Mouse (Mus musculus): ENCODE measurements around the gene Adgrv1.

The Adgrv1 gene

DNA sequence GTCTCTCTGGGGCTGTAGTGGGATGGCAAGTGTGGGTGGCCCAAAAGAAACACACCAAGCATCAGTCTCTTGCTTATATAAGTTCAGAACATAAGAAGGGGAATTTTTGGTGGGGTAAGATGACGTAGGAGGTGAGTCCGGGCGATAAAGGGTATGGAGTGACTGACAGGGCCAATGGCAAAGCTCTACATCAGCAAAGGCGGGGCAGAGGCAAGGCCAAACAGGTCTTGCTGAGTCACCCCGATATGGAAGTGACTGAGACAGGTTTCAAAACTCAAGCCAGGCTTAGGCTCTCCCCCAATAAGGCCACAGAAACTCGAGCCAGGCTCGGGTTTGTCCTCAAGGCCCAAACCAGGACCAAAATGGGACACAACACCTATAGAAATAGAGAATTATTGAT is 394.1 kb downstream of the Adgrv1 start:
- in situ Hi-C loops (cut with MboI) = no loop called here

DNA sequence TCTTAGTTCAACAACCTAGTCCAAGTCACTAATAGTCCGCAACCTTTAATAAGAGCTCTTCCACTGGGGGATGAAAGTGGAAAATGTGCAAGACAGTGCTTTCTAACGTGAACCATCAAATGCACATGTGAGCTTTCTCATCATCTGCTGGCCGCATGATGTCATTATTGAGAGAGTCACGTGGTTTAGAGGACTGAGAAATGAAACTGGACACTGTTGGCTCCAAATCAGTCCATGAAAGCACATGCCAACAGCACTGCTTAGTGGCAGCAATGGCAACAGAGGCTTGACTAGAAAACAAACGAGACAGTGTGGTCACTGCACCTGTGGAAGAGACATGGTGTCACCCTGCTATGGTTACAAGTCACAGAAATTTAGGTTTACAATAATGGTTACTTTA is 395.0 kb downstream of the Adgrv1 start:
- in situ Hi-C loops (cut with MboI) = no loop called here

DNA sequence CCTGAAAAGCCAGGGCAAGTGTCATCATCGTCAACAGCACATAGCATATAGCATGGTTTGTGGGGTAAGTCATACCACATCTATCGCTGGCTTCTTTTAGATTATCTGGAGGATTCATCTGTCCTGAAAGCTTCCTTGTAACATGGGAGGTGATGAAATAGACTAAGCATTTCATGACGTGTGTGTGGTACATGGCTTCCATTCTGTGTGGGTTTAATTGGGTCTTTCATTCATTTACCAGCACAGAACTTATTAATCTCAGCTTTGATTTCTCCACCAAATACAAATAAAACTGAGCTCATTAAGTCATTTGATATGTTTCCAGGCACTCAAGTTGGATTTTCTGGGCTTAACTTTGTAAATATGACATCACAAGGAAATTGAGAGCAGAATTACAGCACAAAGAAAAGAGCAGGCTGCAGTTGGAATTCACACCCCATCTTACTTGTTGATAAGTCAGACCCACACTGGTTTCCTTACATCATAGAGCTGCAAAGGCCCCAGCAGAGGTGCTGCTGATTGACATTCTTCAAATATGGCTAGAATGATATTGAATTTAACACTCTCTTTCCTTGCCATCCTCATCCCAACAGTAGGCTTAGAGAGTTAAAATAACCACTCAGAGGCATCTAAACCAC is 396.1 kb downstream of the Adgrv1 start:
- in situ Hi-C loops (cut with MboI) = no loop called here

DNA sequence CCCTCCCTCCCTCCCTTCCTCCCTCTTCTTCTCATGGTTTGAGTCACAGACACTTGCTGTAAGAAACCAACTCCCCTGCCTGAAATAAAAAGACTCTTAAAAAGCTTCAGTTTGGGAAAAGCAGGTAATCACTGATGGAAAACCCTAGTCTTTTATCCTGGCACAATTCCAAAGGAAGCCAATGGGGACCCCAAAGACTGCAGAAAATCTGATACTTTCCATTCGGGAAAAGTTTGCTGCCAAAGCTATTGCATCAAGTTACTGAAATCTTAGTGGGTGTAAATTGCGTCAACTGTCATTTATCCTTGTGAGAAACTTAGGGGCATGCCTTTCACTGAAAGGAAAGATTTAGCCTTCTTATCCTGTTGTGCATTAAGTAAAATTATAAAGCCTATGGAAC is 398.9 kb downstream of the Adgrv1 start:
- in situ Hi-C loops (cut with MboI) = no loop called here

DNA sequence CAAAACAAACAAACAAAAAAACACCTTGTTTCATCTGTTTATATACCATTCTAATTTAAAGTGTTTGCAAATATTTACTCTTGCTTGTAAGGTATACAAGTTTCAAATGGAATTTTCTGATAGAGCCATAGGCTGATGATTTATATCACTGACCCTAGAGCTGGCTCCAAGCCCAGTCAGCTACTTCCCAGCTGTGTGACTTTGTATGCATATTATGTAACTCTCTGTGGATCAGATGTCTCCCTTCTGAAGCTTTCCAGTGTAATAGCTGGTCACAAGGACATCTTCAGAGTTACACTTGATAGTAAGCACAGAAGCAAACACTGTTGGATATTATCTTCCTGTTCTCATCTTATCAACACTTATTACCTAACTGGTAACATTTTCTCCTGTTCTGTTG is 400.1 kb downstream of the Adgrv1 start:
- in situ Hi-C loops (cut with MboI) = no loop called here

DNA sequence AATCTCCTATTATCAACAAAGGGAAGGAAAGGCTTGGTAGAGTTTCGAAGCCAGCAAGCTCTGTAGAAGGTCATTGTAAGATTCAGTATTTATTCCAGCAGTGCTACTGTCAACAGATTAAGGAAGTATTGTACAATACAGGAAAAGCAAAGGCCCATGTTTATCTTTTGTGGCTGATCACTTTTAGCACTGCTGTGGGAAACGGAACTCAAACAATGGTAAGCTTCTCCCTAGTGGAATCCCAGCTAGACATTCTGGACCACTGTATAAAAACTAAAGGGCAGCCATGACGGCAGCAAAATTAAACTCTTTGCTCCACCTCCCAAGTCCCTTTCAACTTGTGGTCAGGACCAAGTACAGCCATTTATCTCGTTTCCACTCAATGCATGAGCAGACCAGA is 402.8 kb downstream of the Adgrv1 start:
- in situ Hi-C loops (cut with MboI) = no loop called here

DNA sequence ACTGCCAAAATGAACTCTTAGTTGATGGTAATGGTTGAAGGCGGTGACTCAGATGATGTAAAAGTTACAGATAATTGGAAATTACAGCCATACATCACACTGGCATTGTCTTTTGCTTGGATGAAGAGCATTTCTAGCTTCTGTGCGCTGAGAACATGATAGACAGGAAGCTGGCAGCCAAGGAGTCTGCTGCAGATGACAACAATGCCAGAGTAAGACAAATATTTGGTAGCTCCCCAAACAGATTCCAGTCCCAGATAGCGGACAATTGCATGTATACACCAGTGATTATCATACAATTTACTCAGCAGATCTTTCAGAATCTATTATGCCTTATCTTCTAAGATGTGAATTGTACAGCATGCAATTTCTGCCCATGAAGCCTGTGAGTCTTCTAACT is 409.2 kb downstream of the Adgrv1 start:
- in situ Hi-C loops (cut with MboI) = no loop called here

DNA sequence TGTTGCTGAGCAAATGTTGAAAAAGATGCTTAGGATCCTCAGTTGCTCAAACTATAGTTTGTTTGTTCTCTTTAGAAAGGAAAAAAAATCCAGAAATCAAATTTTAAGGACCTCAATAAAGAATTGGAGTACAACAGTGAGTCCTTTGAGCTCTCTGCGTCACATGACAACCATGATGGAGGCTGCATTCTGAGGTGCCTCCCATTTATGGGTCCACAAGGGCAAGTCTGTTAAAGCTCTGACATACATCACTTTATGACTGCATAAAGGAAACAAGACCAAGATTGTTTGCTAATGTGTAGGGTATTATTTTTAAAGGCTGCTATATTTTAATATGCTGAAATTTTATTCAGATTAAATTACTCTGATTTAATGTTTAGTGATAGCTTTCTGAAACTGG is 410.6 kb downstream of the Adgrv1 start:
- in situ Hi-C loops (cut with MboI) = no loop called here

DNA sequence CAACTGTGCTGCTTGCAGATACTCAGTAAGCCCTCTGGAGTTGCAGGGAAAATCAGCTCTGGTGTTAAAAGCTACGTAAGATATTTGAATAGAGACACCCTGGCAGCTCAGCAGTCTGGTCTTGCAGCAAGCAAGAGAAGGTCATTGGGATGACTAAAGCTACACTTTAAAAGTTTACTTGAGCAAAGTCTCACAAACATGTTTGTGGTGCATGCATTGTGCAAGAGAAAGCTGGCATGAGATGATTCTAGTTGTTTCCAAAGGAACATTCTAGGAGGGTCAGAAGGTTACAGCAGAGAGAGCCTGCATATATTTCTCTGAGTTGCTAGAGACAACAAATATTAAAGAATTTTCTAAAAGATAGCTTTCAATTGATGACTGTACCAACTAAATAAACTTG is 421.5 kb downstream of the Adgrv1 start:
- in situ Hi-C loops (cut with MboI) = no loop called here

DNA sequence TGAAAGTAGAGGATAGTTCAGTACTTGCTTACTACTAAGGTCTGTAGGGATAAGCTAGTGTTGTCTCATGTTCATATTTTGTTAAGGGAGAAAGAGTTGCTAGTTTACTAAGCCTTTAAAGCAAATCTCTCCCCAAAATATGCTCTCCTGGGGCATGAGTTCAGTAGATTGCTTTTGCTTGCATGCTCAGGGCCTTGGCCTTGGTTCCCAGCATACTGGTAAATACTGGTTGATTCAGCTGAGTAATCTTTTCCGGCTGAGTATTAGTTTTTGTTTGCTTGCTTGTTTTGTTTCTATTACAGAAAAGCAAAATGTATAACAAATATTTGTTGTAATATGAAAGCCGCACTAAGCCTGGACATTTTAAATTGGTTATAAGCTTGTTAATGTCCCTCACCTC is 422.4 kb downstream of the Adgrv1 start:
- in situ Hi-C loops (cut with MboI) = no loop called here

DNA sequence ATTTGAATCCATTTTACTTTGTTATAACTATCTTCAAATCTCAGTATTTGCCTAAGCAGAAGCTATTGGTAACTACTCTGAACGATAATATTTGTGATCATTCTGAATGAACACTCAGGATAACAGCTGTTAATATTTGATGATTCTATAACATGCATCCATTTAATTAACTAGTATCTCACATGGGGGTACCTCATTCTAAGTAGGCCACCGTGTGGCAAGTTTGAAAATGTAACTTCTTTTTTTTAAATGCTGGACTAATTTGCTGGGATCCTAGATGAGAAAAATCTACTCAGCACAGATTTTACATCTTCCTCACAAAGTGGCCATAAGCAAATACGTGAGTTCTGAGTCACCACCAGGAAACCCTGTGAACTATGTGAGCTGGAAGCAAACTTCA is 423.1 kb downstream of the Adgrv1 start:
- in situ Hi-C loops (cut with MboI) = no loop called here

DNA sequence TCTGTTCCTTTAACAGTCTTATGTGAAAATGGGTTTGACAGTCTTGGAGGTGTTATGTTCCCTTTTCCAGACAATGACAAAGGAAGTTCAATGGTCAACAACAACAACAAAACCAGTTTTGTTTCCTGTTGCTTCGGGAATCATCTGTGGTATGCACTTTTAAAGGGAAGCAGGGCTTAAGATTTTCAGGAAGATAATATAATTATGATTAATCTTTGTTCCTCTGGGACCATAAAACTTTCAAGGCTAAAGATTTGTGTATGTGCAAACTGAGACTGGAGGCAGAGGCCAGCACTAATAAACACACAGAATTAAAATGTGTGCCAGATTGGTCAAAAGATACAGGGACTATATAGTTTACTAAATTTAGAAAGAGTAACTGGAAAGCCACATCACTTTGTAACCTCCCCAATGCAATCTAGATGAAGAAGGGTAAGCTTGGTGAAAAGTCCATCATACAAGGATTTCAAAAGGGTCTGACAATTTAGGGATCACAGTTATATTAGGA is 424.8 kb downstream of the Adgrv1 start:
- in situ Hi-C loops (cut with MboI) = no loop called here

DNA sequence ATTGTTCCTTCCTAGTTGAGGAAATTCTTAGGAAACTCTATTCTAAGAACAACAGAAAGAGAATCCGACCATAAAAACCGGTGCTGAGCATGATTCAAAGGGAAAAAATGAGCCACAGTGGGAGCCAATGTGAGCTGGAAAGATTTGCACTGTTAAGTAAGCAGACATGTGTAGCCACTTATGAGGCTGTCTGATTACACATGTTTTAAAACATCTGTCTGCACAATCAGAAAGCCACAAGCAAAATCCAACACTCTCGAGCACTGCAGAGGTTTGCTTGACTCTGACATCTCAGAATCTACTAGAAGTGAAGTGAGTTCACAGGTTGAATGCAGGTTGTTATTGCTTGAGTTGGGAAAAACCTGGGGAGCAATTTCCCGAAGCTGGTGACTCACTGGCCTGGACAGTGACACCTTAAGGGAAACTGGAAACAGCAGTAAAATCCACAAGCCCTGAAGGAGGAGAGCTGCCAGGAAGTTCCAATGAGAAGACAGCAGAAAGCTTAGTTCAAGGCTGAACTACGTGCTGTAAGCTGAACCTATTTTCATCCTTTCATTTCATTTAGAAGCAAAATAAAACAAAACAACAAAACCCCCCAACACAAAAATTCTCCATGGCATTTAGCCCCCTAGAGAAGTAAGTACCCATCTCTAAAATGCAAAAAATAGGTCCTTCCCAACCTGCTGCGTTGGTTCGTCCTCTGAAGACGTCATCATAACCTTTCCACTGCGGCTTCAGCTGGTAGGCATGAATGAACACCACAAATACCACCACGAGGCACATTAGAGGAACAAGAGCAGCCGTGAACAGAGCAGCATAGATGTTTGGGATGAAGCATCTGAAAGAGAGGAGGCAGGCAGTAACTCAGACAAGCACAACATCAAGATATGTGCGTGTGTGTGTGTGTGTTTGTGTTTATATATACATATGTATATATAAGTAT is 450.7 kb downstream of the Adgrv1 start:
- in situ Hi-C loops (cut with MboI) = no loop called here

DNA sequence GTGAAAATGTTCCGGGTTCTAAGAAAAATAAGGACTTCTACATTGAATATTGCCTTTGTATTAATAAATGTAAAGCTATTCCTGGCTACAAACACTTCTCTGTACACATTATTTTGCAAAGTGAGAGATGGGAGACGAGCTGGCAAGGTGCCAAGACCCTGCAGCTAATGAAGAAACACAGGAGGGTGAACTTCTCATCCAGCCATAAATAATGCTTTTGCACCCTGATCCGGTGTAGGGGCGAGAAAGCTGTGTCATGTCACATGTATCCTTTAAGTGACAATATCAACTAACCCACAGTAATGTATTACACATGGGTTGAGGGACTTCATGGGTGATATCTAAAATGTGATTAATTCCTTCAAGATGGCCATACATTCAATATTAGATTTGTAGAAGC is 451.5 kb downstream of the Adgrv1 start:
- in situ Hi-C loops (cut with MboI) = no loop called here

DNA sequence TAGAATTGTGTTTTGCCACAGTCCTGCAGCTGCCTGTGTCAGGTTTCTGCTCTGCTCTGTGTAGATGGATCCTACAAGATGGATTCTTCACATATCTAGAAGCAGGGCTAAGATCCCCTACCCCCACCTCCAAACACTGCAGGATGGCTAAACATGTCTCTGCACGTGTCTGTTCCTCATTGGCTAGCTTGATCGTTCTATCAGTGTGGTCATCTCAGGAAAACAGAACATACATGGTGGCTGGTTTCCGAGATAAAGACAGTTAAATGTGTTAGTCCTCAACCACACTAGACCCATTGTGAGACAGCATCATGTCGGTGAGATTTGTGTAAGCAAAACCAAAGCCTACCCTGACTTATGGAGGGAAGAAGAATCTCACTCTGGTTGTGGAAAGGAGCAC is 456.1 kb downstream of the Adgrv1 start:
- in situ Hi-C loops (cut with MboI) = no loop called here

DNA sequence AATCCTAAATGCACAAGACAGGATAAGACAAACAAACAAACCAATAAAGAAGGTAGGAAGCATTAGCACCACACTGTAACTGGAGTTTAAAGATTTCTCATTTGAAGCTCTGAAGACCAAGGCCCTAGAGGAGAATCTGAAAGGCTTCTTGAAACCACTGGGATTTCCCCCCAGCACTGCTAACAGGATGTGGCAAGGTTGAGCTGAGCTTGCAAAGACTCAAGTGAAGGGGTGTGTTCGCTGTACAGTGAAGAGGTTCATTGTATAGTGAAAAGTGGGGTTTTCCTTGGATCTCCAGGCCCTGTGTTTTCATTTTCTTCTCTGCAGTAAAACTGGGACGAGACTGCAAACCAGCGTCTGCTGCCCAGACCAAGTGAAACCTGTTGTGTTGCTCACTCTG is 456.9 kb downstream of the Adgrv1 start:
- in situ Hi-C loops (cut with MboI) = no loop called here

DNA sequence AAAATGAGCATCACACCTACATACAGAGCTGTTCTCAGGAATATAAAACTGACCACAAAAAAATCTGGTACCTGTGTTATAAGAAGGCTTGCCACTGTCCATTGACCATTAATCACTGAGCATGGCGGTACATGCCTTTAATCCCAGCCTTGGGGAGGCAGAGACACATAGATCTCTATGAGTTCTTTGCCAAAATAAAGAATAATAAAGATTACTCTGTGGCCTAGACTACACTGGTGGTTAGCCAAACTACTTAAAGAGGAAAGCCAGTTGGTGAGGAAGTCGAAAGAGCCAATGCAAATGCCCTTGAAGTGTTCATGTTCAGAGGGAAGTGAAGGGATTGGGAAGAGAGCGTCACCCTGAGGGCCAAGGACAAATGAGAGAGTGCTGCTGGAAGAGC is 461.8 kb downstream of the Adgrv1 start:
- in situ Hi-C loops (cut with MboI) = no loop called here

DNA sequence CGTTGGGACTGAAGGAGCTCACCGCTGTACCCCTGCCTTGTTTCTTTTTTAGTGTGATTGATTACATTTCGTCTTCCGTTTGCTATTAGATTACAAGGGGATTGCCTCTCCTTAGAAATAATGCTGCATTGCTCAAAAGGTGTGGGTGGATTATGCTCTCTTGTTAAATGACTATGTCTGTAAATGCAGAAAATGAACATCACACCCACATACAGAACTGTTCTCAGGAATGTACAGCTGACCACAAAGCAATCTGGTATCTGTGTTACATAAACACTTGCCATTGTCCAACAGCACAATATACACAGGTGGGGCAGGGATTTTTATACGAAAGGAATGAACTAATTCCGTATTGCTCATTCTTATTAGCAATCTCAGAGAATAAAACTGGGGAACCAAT is 465.5 kb downstream of the Adgrv1 start:
- in situ Hi-C loops (cut with MboI) = no loop called here

DNA sequence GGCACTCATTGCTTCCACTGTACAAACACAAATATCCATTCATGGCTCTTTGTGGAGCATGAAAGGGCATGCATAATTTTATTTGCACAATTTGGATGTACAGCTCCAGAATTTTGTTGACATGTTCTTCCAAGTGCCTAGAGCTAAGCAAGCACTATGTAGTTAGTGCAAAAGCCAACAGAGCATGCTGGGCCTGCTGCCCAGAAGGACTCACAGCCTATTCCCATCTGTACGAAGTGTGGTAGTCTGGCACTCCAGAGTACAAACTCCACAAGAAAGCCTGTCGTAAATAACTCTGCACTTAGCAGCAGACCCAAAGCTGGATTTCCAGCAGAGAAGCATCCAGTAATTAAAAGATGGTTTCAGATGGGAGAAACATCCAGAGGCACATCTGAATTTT is 473.1 kb downstream of the Adgrv1 start:
- in situ Hi-C loops (cut with MboI) = no loop called here

DNA sequence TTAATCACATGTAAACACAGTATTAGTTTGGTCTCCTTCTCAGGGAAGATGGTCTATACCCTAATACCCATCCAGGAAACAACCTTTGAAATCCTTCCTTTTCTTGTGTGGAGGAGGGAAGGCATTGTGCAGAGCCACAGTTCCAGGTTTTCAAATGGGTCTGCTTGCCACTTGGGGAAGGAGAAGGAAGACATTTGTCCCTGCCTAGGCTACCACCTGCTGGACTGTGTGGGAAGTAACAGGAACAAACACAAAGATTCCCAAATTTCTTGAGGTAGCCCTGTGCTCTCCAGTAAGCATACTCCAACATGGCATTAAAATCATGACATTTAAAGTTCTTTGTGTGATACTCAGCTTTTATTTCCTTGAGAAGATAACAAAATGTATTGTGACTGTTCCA is 477.6 kb downstream of the Adgrv1 start:
- in situ Hi-C loops (cut with MboI) = no loop called here

DNA sequence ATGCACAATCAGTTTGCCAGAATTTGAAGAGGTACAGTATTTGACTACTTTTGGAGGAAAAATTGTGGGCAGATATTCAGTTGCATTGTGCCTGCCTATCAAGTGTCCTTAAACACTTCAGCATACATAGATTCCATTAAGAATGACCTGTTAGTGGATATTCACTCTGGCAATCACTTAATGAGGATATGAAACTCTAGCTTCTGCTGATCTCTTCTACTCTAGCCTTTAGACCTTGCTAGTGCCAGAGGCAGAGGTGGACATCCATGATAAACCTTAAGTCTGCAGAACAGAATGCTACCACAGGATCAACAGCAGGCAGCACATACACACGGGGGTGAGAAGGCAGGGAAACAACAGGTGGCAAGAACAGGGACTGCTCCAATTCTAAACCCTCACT is 488.5 kb downstream of the Adgrv1 start:
- in situ Hi-C loops (cut with MboI) = no loop called here

DNA sequence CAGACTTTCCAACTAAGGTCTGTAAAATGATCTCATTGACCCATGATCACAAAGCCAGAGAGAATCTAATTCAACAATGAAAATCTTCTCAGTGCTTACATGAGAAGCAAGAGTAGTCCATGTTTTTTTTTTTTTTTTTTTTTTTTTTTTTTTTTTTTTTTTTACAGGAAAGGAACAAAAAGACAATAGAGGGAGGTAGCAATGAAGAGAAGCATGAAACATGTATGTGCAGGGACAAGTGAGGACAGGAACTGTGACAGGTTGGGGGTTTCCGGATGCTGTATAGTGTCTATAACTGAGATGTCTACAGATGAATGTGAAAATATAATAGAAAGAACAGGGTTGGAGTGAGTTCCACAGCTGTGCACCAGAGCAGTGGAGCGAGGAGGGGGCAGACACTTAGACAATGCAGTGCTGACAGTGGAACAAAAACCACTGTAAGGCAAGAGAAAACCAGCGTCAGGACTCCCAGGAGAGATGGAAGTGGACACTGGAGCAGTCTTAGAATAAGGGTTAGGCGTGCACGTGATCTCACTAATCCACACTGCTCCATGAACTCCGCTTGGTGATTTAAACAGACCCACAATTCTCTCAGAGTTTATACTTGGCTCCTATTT is 490.6 kb downstream of the Adgrv1 start:
- in situ Hi-C loops (cut with MboI) = no loop called here
